7 mouse cellular contexts compared by ENCODE assay signal in genomic region chr2:155472671-155473569, GRCm38 (mm10). TPM values are rescaled to one million over a fixed set of nuclear protein-coding genes. Genes with fewer than 3 reads are reported as not detected.
A peak's percentile ranks its signal among the peaks of the same experiment; 100 is the strongest.
DNase-seq lines count a peak whose midpoint lies in the region; ATAC-seq and TF ChIP-seq lines count a peak whose summit lies in the region.

No protein-coding gene starts in this region.

- peak overlapping the region; percentile 99 for H3K9ac ChIP-seq in hindbrain, embryonic 12.5 days

- no peaks in the 10 kb centered on the region for H3K9me3 ChIP-seq in hindbrain, embryonic 12.5 days (replicated peaks)

- peak overlapping the region; percentile 80 for H3K4me2 ChIP-seq in hindbrain, embryonic 12.5 days (replicated peaks)

- H3K4me1 ChIP-seq in hindbrain, embryonic 12.5 days, result peaks cover 19% of the 10 kb centered on the region

- peak; percentile 74 for DNase-seq in ZHBTc4 (ENCODE audit: low read depth, low spot score)
- DNase-seq in cerebellum, adult 9-11 months, result peak; percentile 52
- DNase-seq in frontal cortex, postnatal 10 days (ENCODE audit: low spot score in 2 of 2), result peak; percentile 37 to 46
- DNase-seq in left cerebral cortex, adult 2 months (ENCODE audit: extremely low spot score in 1 of 2, low spot score in 2 of 2), result peak; percentile 39 to 44
- peak; percentile 53 to 55 for DNase-seq in right cerebral cortex, postnatal 10 days (ENCODE audit: low spot score in 2 of 2)

- peak overlapping the region; percentile 93 for H3K27ac ChIP-seq in hindbrain, embryonic 12.5 days
- H3K27ac ChIP-seq in left cerebral cortex, adult 2 months, result peak overlapping the region; percentile 92

- no peak for TF ChIP-seq CTCF in left cerebral cortex, adult 2 months (IDR thresholded peaks at IDR 0.05)

- no peaks in the 10 kb centered on the region for H3K27me3 ChIP-seq in hindbrain, embryonic 12.5 days

- peak; percentile 76 for ATAC-seq in hindbrain, embryonic 12.5 days (ENCODE audit: low FRiP score)
- ATAC-seq in megakaryocyte, adult 5-6 weeks (ENCODE audit: poor library complexity, severe bottlenecking), result peak; percentile 64

- no peaks in the 10 kb centered on the region for H3K36me3 ChIP-seq in hindbrain, embryonic 12.5 days

- H3K4me3 ChIP-seq in hindbrain, embryonic 12.5 days, result peak overlapping the region; percentile 94
- peak overlapping the region; percentile 71 for H3K4me3 ChIP-seq in left cerebral cortex, adult 2 months

- intact Hi-C loops in left cerebral cortex, adult 2 months (cut with DNase I), result no loop called here

- WGBS in hindbrain, embryonic 12.5 days, result under 1% methylated on average over 62 of the region's 71 CpGs

RNA-seq across cellular contexts. Expression of gene Ncoa6, which starts 0.8 kb away (rescaled TPM):
- polyA plus RNA-seq in hindbrain, embryonic 12.5 days (2016; fragmentation: Nextera tagmentation; extraction: Ambion mirVana), result 31.6 and 31.7 TPM in 2 replicates
- 10 to 100 TPM; 63.2 to 68.7 TPM for total RNA-seq in left cerebral cortex, adult 2 months (2021)
- 65.1 and 71.0 TPM in 2 replicates for total RNA-seq in megakaryocyte, adult 5-6 weeks (2015)
- total RNA-seq in megakaryocyte, adult 5-6 weeks (2017), result 16.7 and 24.8 TPM in 2 replicates

RNA-seq across cellular contexts. Expression of gene Acss2, which starts 44.8 kb away (rescaled TPM):
- polyA plus RNA-seq in hindbrain, embryonic 12.5 days (2016; fragmentation: Nextera tagmentation; extraction: Ambion mirVana), result 28.7 and 29.4 TPM in 2 replicates
- 10 to 100 TPM; 56.2 to 61.6 TPM for total RNA-seq in left cerebral cortex, adult 2 months (2021)
- 8.9 and 9.6 TPM in 2 replicates for total RNA-seq in megakaryocyte, adult 5-6 weeks (2015)
- total RNA-seq in megakaryocyte, adult 5-6 weeks (2017), result 12.0 and 13.6 TPM in 2 replicates

RNA-seq across cellular contexts. Expression of gene Ggt7, which starts 45.1 kb away (rescaled TPM):
- 39.0 and 41.1 TPM in 2 replicates for polyA plus RNA-seq in hindbrain, embryonic 12.5 days (2016; fragmentation: Nextera tagmentation; extraction: Ambion mirVana)
- 100 to 1,000 TPM; 124 to 126 TPM for total RNA-seq in left cerebral cortex, adult 2 months (2021)
- not detected in 2 replicates for total RNA-seq in megakaryocyte, adult 5-6 weeks (2015)
- total RNA-seq in megakaryocyte, adult 5-6 weeks (2017), result not detected in 2 replicates

Comparison
In these comparisons a context has a peak if more than half of its experiments do, and no peak if none do; other contexts are left out.
1. Peak in every context shown above with its lines: DNase-seq, ATAC-seq, H3K4me3 ChIP-seq and H3K27ac ChIP-seq.
2. RNA of gene Ggt7, which starts 45.1 kb away (total RNA-seq): 124 to 126 TPM in left cerebral cortex, adult 2 months; not detected in megakaryocyte, adult 5-6 weeks; every median in the first group is over 100 times any median in the second.